Mouse (Mus musculus) hindbrain, embryonic 14.5 days (tissue): Measurements from ENCODE around the gene Slc9a1. TPM values are rescaled to one million over a fixed set of nuclear protein-coding genes. Genes with fewer than 3 reads are reported as not detected.
A peak's percentile ranks its signal among the peaks of the same experiment; 100 is the strongest.

Experiments used
- ATAC-seq: fragments of 200-750 bp; cut with Nextera tagmentation; 2 replicates; pipeline ENCODE4 v1.8.0; 2017; ENCODE audit warnings: moderate number of reproducible peaks, mild to moderate bottlenecking, moderate TSS enrichment, moderate library complexity; ENCODE audit not compliant: low FRiP score
- DNase-seq: peaks from one replicate; pipeline ENCODE4 v3.0.0-alpha.2; 2015; ENCODE audit warnings: low spot score
- H3K27ac ChIP-seq: fragments of 300-500 bp; sonication (generic); 2 replicates; pipeline ENCODE4 v1.5.1; 2014; ENCODE audit warnings: mild to moderate bottlenecking, moderate library complexity
- H3K27me3 ChIP-seq: fragments of 300-500 bp; sonication (generic); 2 replicates; pipeline ENCODE4 v1.6.1; 2014; ENCODE audit warnings: mild to moderate bottlenecking, low read length, mixed read lengths; ENCODE audit not compliant: control insufficient read depth, insufficient read depth
- H3K36me3 ChIP-seq: fragments of 300-500 bp; sonication (generic); replicated peaks from 2 replicates; pipeline ENCODE4 v1.6.1; 2014; ENCODE audit not compliant: control insufficient read depth, insufficient read depth
- H3K4me1 ChIP-seq: fragments of 300-500 bp; sonication (generic); replicated peaks from 2 replicates; pipeline ENCODE4 v1.6.1; 2014; ENCODE audit warnings: antibody characterized with exemption, low read length, mixed read lengths; ENCODE audit not compliant: control insufficient read depth, insufficient read depth
- H3K4me2 ChIP-seq: fragments of 300-500 bp; sonication (generic); replicated peaks from 2 replicates; pipeline ENCODE4 v1.6.1; 2014; ENCODE audit warnings: mild to moderate bottlenecking, moderate library complexity
- H3K4me3 ChIP-seq: fragments of 300-500 bp; sonication (generic); replicated peaks from 2 replicates; pipeline ENCODE4 v1.5.1; 2014; ENCODE audit warnings: mild to moderate bottlenecking, low read length
- H3K9ac ChIP-seq: fragments of 300-500 bp; sonication (generic); 2 replicates; pipeline ENCODE4 v1.6.1; 2014
- H3K9me3 ChIP-seq: fragments of 300-500 bp; sonication (generic); 2 replicates; pipeline ENCODE4 v1.6.1; 2016; ENCODE audit warnings: low read length; ENCODE audit not compliant: control insufficient read depth
- WGBS: fragments of 180-500 bp; shearing (Covaris S2); extraction: QIAGEN DNeasy Blood & Tissue Kit; methylation state at CpG from one replicate; pipeline ENCODE4 v1.1.7; 2014; 5-methylcytosine and 5-hydroxymethylcytosine counted together
- polyA plus RNA-seq: library from polyadenylated mRNA; unstranded; fragments of >200 nt; fragmentation: Nextera tagmentation; extraction: Ambion mirVana; gene quantifications from 2 replicates; pipeline ENCODE4 v1.2.1, GENCODE M21; 2014

The Slc9a1 gene
- polyA plus RNA-seq, 1 experiment from 2014 or later, result 8.5 TPM

DNA sequence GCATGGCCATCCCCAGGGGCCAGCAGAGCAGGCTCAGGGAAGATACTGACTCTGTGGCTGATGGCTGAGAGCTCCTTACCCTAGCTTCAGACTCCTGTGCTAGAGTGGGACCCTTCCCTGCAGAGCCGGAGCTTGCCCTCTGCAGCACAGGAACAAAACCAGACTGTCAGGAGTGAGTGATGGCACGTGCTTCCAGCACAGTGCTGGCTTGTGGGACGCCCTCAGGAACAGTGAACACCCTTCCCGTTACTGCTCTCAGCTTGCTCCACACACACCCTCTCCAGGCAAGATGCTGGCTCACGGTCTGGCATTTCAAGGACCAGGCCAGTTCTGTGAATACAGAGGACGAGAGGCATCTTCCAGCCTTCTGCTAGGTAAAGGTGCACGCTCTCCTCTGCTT is 38.5 kb downstream of the Slc9a1 start:
- no peaks in the 10 kb centered on the region for H3K9me3 ChIP-seq
- ATAC-seq (peak; percentile 21; the same call in 1 of the 2 replicates), DNase-seq (no peak)
- no peaks in the 10 kb centered on the region for H3K36me3 ChIP-seq
- H3K27me3 ChIP-seq, result no peaks in the 10 kb centered on the region
- H3K9ac ChIP-seq, result 0 out of 2 replicates have a peak overlapping the region, but pooled peaks have one; percentile 14
- no peak overlapping the region for H3K4me3 ChIP-seq
- WGBS, result 45% methylated on average over 7 of the region's 7 CpGs
- no peak overlapping the region for H3K4me2 ChIP-seq
- H3K4me1 ChIP-seq, result peaks cover 18% of the 10 kb centered on the region
- H3K27ac ChIP-seq, result peak overlapping the region; percentile 52; the same call in 1 of the 2 replicates

DNA sequence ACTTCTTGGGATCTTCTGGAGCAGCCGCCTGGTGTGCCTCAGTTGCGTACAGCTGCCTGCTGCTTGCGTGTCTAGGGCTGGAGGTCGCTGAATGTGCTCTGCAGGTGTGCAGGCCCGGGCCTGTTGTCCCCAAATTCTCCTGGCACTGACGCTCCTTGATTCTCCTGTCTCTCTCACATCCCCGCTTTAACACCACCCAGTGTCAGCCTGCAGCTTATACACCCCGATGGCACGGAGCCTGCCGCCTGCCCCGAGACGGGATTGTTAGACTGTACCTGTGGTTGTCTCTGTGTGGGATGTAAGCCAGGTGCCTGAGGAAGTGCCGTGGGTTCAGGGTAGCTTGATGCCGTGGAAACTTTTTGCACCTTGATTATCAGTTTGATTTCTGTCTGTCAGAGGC is 41.5 kb downstream of the Slc9a1 start:
- WGBS, result 92% methylated on average over 14 of the region's 14 CpGs
- Histone ChIP-seq H3K36me3 (0 out of 2 replicates have a peak, but pooled peaks cover 4% of the 10 kb centered on the region), H3K4me1 (peaks cover 18% of the 10 kb centered on the region), H3K27ac (no peak overlapping the region), H3K9ac (no peak overlapping the region), H3K4me2 (no peak overlapping the region), H3K27me3 (no peaks in the 10 kb centered on the region), H3K9me3 (no peaks in the 10 kb centered on the region), H3K4me3 (no peak overlapping the region)
- no peak for ATAC-seq
- no peak for DNase-seq

DNA sequence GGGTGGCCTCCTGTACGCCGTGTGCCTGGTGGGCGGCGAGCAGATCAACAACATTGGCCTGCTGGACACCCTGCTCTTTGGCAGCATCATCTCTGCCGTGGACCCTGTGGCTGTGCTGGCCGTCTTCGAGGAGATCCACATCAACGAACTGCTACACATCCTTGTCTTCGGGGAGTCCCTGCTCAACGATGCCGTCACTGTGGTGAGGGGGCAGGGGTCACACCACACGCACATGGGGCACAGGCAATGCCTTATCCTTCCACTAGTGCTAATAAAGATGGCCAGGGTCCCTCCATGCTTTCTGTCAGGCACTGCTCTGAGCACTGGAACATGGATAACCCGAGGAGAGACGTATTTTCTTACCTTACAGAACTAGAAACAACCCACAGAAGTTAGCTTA is 42.6 kb downstream of the Slc9a1 start:
- no peak for ATAC-seq
- Histone ChIP-seq H3K4me1 (peaks cover 11% of the 10 kb centered on the region), H3K4me2 (no peak overlapping the region), H3K36me3 (0 out of 2 replicates have a peak, but pooled peaks cover 8% of the 10 kb centered on the region), H3K9ac (no peak overlapping the region), H3K27me3 (no peaks in the 10 kb centered on the region), H3K9me3 (no peaks in the 10 kb centered on the region), H3K4me3 (no peak overlapping the region), H3K27ac (no peak overlapping the region)
- 81% methylated on average over 14 of the region's 14 CpGs for WGBS
- no peak for DNase-seq

DNA sequence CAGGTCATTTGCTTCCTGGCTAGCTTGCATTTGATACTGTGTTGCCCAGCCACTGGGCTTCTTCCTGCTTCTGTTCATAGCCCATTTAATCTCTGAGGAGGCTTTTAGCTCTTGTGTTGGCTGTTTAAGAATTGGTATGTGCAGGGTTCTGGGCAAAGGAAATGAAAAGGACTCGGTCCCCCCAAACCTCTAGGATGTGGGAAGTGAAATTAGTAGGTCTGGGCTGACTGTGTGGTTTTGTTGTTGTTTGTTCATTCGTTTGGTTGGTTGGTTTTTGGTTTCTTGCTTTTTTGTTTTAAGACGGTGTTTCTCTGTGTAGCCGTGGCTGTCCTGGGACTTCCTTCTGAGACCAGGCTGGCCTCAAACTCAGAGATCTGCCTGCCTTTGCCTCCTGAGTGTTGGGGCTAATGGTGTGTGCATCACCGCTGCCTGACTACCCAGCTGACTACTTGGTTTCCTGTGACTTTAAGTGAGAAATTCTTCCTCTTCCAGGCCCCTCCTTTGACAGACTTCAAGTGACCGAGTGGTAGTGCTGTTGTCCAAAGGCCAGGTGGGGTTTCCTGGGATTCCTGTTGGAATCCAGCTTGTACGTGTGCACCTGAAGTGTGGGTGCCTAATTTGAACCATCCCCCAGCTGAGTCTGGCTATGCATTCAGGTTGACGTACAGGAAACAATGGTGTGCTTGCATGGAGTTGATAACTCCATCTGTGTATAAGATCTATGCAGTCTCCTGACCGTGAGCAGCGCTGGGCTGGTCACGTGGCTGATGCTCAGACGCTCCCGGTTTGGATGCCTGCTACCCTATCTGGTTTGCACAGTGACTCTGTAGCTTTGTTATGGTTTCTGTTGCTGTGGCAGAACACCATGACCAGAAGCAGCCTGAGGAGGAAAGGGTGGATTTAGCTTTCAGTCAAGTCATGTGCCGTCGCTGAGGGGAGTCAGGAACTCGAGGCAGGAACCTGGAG is 43.4 kb downstream of the Slc9a1 start:
- Histone ChIP-seq H3K9me3 (no peaks in the 10 kb centered on the region), H3K4me1 (peaks cover 3% of the 10 kb centered on the region), H3K4me2 (no peak overlapping the region), H3K9ac (no peak overlapping the region), H3K4me3 (no peak overlapping the region), H3K36me3 (0 out of 2 replicates have a peak, but pooled peaks cover 8% of the 10 kb centered on the region), H3K27ac (no peak overlapping the region), H3K27me3 (no peaks in the 10 kb centered on the region)
- 93% methylated on average over 16 of the region's 16 CpGs for WGBS
- DNase-seq, result no peak
- ATAC-seq, result no peak

DNA sequence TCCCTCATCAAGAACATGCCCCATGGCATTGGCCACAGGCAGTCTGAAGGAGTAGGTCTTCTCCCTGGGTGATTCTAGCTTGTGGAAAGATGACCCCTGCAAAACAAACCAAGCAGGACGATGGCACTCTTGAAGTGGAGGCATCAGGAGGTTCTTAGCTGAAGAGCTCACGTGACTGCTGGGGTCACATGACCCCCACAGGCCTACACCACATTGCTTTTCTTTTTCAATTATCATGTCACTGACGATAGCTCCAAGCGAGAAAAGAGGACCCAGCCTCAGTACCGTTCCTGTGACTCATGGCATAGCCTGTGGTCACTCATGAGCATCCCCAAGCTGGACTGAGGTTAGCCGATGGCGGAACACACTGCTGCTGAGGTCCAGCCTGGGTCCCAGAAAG is 44.1 kb downstream of the Slc9a1 start:
- H3K27me3 ChIP-seq, result no peaks in the 10 kb centered on the region
- WGBS, result 89% methylated on average over 7 of the region's 7 CpGs

DNA sequence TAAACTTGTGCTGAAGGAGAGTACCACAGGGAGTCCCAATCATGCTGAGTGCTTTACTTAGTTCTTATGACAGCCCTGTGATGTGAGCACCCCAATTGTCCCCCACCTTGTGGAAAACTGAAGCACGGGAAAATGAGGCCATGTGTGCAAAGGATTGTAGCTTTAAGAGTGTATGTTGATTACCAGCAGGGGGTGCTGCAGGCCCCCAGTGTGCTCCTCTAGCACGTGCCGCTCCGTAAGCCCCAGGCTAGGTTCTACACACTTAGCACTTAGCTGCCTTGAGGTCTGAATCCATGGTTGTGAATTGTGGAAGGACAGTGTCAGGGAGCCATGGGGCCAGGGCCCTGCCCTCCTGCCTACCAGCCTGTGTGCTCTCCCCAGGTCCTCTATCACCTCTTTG is 45.4 kb downstream of the Slc9a1 start:
- no peak for ATAC-seq
- no peak overlapping the region for H3K4me2 ChIP-seq
- no peak overlapping the region for H3K9ac ChIP-seq
- no peak overlapping the region for H3K4me3 ChIP-seq
- DNase-seq, result no peak
- H3K36me3 ChIP-seq, result peaks cover 8% of the 10 kb centered on the region; the same call in 1 of the 2 replicates
- no peaks in the 10 kb centered on the region for H3K27me3 ChIP-seq
- no peaks in the 10 kb centered on the region for H3K4me1 ChIP-seq
- H3K27ac ChIP-seq, result no peak overlapping the region
- H3K9me3 ChIP-seq, result no peaks in the 10 kb centered on the region
- WGBS, result 63% methylated on average over 4 of the region's 4 CpGs

More for the DNA sequence above, 44.1 kb downstream of the Slc9a1 start:
- Histone ChIP-seq H3K4me1 (no peaks in the 10 kb centered on the region), H3K9ac (no peak overlapping the region), H3K27ac (no peak overlapping the region), H3K9me3 (no peaks in the 10 kb centered on the region), H3K4me2 (no peak overlapping the region), H3K4me3 (no peak overlapping the region), H3K36me3 (peaks cover 8% of the 10 kb centered on the region; the same call in 1 of the 2 replicates)
- DNase-seq, result no peak
- no peak for ATAC-seq

DNA sequence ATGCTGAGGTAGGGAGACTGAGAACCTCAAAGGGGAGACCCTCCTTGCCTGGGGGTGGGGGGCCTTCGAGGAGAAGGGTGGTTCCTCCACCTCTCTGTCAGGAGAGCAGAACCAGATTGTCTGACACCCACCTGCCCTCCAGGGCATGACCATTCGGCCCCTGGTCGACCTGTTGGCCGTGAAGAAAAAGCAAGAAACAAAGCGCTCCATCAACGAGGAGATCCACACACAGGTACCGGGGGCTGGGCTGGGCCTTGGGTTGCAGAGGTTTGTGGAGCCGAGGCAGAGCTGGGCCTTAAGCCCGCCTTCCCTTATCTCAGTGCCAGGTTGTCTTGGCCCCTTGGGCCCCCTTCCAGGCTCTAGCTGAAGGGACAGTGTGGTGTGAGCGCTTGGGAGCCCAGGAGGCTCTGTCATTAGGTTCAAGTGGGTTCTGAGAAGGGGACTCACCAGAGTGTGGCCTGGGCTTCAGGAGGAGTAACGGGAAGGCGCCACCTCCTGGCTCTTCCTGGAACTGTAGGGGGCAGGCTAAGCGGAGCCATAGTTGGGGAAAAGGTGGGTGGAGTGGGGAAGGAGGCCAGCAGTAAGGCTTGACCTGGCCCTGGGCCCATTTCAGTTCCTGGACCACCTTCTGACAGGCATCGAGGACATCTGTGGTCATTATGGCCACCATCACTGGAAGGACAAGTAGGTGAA is 50.0 kb downstream of the Slc9a1 start:
- 68% methylated on average over 14 of the region's 14 CpGs for WGBS
- no peaks in the 10 kb centered on the region for H3K4me1 ChIP-seq
- DNase-seq, result peak; percentile 52
- peaks cover 36% of the 10 kb centered on the region for H3K36me3 ChIP-seq
- no peak overlapping the region for H3K4me3 ChIP-seq
- no peaks in the 10 kb centered on the region for H3K27me3 ChIP-seq
- no peak for ATAC-seq
- no peak overlapping the region for H3K4me2 ChIP-seq
- no peaks in the 10 kb centered on the region for H3K9me3 ChIP-seq
- no peak overlapping the region for H3K27ac ChIP-seq
- no peak overlapping the region for H3K9ac ChIP-seq

DNA sequence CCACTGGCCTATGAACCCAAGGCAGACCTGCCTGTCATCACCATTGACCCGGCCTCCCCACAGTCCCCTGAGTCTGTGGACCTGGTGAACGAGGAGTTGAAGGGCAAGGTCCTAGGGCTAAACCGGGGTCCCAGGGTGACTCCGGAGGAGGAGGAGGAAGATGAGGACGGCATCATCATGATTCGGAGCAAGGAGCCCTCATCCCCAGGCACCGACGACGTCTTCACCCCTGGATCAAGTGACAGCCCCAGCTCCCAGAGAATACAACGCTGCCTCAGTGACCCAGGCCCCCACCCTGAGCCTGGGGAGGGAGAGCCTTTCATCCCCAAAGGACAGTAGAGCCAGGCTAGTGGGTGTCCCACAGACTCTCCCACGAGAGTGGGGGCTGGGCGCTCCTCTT is 52.5 kb downstream of the Slc9a1 start:
- no peak for ATAC-seq
- no peak overlapping the region for H3K4me3 ChIP-seq

DNA sequence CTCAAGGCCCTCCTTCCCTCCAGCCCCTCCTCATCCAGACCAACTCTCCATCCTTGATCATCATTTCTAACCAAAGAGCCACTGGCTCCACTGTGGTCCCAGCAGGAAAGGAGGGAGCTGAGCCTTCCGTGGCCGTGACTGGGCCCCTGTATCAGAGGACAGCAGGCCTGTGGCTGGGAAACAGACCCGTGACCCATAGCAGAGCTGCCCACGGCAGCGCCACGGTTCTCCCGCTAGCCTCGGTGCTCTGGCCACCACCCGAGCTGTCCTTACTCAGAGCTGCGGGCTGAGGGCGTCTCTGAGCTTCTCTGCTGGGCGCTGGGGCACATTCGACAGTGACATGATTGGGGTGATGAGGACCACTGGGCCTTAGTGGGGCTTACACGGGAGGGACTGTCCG is 53.1 kb downstream of the Slc9a1 start:
- DNase-seq (no peak), ATAC-seq (no peak)
- WGBS, result 88% methylated on average over 15 of the region's 15 CpGs
- Histone ChIP-seq H3K9me3 (no peaks in the 10 kb centered on the region), H3K4me1 (no peaks in the 10 kb centered on the region), H3K9ac (no peak overlapping the region), H3K27me3 (no peaks in the 10 kb centered on the region), H3K4me3 (no peak overlapping the region), H3K36me3 (peaks cover 28% of the 10 kb centered on the region), H3K27ac (no peak overlapping the region), H3K4me2 (no peak overlapping the region)

More for the DNA sequence above, 52.5 kb downstream of the Slc9a1 start:
- Histone ChIP-seq H3K4me2 (no peak overlapping the region), H3K9me3 (no peaks in the 10 kb centered on the region), H3K27me3 (no peaks in the 10 kb centered on the region), H3K4me1 (no peaks in the 10 kb centered on the region), H3K27ac (no peak overlapping the region), H3K36me3 (peaks cover 28% of the 10 kb centered on the region), H3K9ac (no peak overlapping the region)
- no peak for DNase-seq
- 85% methylated on average over 12 of the region's 12 CpGs for WGBS
